Mouse (Mus musculus) myocyte (in vitro differentiated cells): ENCODE results near the gene Erg.

Source experiments
- MAX ChIP-seq: IDR thresholded peaks from one replicate; pipeline ENCODE4 v1.6.1; 2011; ENCODE audit warnings: low read depth, mild to moderate bottlenecking, control low read depth
- MYOD1 ChIP-seq, 3 experiments: IDR thresholded peaks; one replicate each; pipeline ENCODE4 v1.6.1; 2011; ENCODE audit warnings: control low read depth in 2 of 3, low read depth in 2 of 3, mild to moderate bottlenecking in 2 of 3, moderate library complexity in 1 of 3; ENCODE audit not compliant: insufficient read length in 2 of 3, control insufficient read depth in 1 of 3
- POLR2A ChIP-seq: IDR thresholded peaks from one replicate; pipeline ENCODE4 v1.6.1; 2011; ENCODE audit warnings: low read depth, mild to moderate bottlenecking, control low read depth, moderate library complexity; ENCODE audit not compliant: insufficient read length
- REST ChIP-seq: IDR thresholded peaks from one replicate; pipeline ENCODE4 v1.6.1; 2011; ENCODE audit warnings: mild to moderate bottlenecking, control low read depth, moderate library complexity; ENCODE audit not compliant: insufficient read depth, insufficient read length
- TCF12 ChIP-seq: IDR thresholded peaks from one replicate; pipeline ENCODE4 v1.6.1; 2011; ENCODE audit warnings: mild to moderate bottlenecking, control low read depth; ENCODE audit not compliant: poor library complexity, insufficient read depth, severe bottlenecking
- USF1 ChIP-seq: IDR thresholded peaks from one replicate; pipeline ENCODE4 v1.6.1; 2011; ENCODE audit warnings: low read depth, mild to moderate bottlenecking, control low read depth, moderate library complexity

- no peak for TF ChIP-seq REST
- no peak for TF ChIP-seq POLR2A
- no peak for TF ChIP-seq MAX
- TF ChIP-seq MYOD1 (IDR thresholded peaks at IDR 0.05; ENCODE audit: control insufficient read depth in 1 of 3, insufficient read length in 2 of 3, low read depth in 2 of 3), result no peak
- no peak for TF ChIP-seq TCF12
- TF ChIP-seq USF1, result no peak
These were observed 111.4 kb downstream of the Erg start for GRCm38 (mm10) chr16:95475041-95475440.
